Mouse (Mus musculus) layer of hippocampus, postnatal 25 days (tissue): ENCODE measurements around the gene Ggnbp2. TPM values are rescaled to one million over a fixed set of nuclear protein-coding genes. Genes with fewer than 3 reads are reported as not detected.

Experiments used
- microRNA-seq, 2 experiments: library from miRNA; unstranded; fragments of <30 nt; microRNA quantifications; one replicate each; pipeline ENCODE4 v1.2.0; 2021
- total RNA-seq, 2 experiments: library from RNA; stranded (reverse); gene quantifications; 2 replicates each; pipeline ENCODE4 v1.2.3; 2021

Gene Ggnbp2
- total RNA-seq, 2 experiments from 2014 or later, result 76.5 to 90.6 TPM

Small RNA genes within 50 kb of the gene (microRNA-seq; reads per million reads assigned to microRNA genes)
- gene Gm23564, result 0 reads per million in 2 experiments

Other genes starting within 250 kb of the Ggnbp2 start
- gene Mrm1, start 51.3 kb downstream of the Ggnbp2 start, total RNA-seq, result 10 to 100 TPM; 11.4 to 12.2 TPM
- 1 to 10 TPM; 4.6 to 6.6 TPM for gene Dhrs11, start 41.8 kb downstream of the Ggnbp2 start, total RNA-seq
- 10 to 100 TPM in 1 of 2 experiments, 1 to 10 TPM in 1; 6.8 to 10.1 TPM for gene Myo19, start 9.3 kb upstream of the Ggnbp2 start, total RNA-seq
- 1 to 10 TPM; 7.1 to 8.5 TPM for gene Pigw, start 9.5 kb upstream of the Ggnbp2 start, total RNA-seq
- gene Znhit3, start 45.5 kb upstream of the Ggnbp2 start, total RNA-seq, result 10 to 100 TPM; 28.1 to 31.0 TPM
- gene Car4, start 87.0 kb upstream of the Ggnbp2 start, total RNA-seq, result 10 to 100 TPM; 72.7 to 76.4 TPM